Mouse (Mus musculus) NIH3T3 (cell line): ENCODE results near the gene Kcnj9.
A peak's percentile ranks its signal among the peaks of the same experiment; 100 is the strongest.

Experiments used
- DNase-seq: peaks from one replicate; pipeline ENCODE4 v3.0.0-alpha.2; 2012; ENCODE audit warnings: low read depth

Gene Kcnj9

DNA sequence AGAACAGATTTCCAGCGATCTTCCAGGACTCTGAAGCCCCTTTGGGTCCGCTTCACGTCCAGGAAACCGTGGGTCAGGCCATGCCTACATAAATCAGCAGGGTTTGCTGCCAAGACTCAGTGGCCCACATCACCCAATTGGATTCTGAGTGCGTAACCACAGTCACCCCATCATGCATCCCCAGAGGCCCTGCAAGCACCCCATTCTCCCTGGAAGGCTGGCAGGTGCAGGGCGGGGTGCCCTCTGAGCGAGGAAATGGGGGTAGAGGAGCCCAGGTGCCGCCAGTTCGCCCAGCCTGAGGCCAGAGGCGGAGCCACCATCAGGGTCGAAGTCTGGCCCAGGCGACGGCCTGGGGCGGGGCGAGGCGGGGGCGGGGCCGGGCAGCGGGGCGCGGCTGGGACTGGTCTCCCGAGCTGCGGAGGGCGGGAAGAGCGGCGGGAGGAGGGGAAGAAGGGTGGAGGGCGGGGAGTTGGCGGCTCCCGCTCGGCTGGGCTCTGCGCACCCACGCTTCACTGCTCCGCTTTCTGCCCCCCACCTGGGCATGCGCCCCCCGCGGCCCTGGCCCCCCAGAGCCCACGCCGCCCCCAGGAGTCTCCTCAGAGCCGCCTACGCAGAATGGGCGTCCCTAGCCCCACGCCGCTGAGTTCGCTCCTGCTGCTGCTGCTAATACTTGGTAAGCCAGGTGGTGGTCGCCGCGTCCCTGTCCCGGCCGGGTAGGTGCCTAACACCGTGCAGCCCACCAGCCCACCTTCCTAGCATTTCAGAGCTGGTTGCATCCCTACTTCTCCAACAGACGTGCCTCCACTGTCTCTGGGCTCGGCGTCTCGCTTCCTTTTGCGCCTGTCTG, 17.0 kb downstream of the Kcnj9 start:
- DNase-seq = peak; percentile 92

DNA sequence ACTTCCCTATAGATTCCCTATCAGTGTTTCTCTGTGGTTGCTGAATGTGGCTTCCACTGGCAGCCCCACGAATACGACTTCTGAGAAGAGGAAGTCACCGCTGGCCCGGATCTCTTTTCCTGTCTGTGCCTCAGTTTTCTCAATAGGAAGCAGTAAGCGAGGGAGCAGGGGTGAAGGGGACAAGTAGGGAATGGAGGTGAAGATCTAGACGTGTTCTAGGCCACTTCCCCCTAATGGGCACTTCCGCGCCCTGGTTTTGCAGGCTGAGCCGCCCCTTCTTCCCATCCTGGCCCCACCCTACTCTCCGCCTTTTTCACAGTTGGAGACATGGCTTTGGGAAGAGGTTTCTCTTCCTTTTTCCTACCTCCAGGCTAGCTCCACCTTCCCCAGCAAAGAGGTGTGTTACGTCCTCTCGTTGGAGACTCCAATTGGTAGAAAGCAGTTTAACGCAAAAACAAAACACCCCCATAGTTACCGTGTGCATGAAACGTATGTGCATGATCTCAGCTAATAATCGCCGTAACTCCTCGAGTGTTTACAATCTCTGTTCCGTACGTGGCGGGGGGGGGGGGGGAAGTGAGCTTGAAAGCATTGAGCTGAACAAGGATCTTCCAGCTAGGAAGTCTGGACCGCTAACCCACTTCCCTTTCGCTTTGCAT, 17.7 kb downstream of the Kcnj9 start:
- DNase-seq = peak; percentile 82

DNA sequence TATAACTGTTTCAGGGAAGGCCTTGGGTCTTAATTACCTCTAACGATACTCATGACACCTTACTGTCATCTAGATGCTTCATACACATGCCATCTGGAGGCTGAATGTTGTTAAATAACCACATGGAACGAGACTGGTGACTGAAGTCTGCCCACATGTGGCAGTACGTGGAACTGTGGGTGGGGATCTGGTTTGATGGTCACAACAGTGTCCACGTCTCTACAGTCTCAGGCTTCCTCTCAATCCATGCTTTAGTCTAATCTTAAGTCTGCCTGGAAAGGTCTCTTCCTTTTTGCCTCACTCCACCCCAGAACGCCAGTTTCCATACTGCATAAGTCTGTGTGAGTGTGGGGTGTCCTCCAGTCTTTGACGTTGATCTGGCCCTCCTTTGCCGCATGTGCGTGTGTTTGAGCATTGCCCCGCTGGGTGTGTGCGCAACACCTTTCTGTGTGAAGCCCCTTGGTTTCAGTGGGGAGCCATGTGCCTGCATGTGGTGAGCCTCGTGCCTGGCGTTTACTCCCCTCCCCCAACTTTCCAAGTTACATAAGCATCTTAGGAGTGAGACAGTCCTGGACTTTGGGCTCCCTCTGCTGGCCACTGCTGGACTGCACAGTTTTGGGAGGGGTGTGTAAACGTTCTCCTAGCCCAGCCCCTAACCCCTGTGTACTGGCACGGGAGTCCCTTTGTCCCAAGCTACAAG, 19.3 kb downstream of the Kcnj9 start:
- DNase-seq = peak; percentile 99

DNA sequence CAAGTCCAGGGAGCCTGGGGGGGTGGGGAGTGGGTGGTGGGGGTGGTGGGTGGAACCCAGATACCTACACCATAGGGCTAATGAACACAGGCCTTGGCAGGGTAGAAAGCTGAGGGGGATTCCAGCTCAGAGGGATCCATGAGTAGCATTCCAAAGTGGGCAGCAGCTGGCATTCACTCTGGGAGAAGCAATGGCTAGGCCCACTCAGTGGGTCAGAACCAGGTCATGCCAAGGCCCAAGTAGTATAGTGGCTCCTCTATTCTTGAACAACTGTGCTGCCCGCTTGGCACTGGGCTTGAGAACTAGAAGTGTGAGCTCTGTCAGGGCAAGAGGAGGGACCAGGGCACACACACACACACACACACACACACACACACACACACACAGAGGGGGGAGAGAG, 20.7 kb downstream of the Kcnj9 start:
- no peak for DNase-seq

DNA sequence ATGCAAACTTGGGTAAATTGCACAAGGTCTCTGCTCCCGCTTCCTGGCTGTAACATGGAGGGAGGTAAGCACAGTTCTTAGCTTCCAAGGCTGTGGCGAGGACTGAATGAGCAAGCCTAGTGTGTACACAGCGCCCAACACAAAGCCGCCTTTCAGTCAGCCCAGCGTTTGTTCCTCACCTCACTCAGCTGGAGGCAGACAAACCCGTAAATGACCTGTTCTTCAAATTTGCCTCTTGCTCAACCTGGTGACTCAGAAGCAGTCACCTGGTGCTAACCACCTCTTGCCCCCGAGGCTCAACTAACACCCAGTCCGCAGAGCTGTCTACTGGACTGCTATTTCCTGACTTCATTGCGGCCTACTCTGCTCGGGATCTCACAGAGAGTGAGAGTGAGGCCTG, 21.2 kb downstream of the Kcnj9 start:
- peak; percentile 58 for DNase-seq

DNA sequence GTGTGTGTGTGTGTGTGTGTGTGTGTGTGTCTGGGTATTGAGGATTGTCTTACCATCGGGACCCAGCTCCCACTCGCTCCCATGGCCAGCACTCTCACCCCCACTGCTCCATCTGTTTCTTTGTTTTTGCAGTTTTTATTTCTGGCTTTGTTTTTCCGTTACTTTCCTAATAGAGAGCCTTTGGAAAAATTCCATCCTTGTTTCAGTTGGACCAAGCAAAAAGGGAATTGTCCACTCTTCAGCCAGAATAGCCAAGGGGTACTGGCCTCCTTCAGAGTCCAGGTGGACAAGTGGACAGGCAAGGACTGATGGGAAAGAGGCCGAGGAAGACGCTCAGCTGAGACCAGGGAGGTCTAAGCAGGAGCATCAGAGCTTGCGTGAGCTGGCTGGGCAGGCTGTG, 22.2 kb downstream of the Kcnj9 start:
- DNase-seq = no peak

DNA sequence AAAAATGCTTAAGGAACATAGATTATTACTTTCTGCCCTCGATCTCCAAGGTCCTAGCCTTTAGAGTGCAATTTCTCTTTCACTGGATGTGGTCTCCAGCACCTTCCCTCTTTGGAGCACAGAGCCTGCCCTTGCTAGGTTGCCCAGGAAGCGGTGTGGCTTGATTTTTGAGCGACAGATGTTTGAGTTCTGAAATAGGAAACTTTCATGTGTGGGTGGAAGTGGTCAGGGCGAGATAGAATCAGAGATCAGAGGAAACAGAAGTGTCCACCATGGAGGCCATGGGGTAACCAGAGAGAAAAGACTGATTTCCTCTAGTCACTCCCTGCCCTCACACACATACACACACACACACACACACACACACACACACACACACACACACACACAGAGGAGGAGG, 22.9 kb downstream of the Kcnj9 start:
- no peak for DNase-seq

DNA sequence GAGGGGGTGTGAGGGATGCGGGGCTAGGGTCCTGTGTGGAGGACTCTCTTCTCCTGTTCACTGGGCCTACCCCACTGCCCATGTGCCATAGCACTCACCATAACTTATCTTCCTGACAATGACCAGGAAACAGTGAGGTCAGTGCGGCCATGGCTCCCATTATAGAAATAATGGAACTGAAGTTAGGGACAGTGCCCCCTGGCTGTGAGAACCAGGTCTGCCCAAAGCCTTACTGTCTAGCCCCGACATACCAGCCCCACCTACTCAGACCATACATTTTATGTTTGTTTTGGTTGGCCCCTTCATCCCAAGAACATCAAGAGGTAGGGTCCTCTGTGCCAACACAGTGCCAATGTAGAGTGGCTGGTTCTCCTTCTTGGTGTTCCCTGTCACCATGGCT, 23.5 kb downstream of the Kcnj9 start:
- DNase-seq = no peak

DNA sequence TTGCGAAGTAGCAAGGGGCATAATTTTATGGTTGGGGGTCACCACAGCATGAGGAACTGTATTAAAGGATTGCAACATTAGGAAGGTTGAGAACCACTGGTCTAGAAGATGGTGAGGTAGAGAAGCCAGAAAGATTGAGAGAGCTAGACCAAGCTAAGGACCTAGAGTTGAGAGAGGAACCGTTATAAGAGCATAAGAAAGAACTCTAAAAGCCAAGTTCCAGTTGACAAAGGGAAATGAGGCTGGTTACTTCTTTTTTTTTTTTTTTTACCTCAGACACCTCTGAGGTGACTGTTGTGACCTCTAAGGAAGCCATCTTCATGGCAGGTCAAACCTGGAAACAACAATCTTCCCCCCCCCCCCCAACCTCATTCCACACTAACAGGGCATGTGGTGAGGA, 24.0 kb downstream of the Kcnj9 start:
- no peak for DNase-seq

DNA sequence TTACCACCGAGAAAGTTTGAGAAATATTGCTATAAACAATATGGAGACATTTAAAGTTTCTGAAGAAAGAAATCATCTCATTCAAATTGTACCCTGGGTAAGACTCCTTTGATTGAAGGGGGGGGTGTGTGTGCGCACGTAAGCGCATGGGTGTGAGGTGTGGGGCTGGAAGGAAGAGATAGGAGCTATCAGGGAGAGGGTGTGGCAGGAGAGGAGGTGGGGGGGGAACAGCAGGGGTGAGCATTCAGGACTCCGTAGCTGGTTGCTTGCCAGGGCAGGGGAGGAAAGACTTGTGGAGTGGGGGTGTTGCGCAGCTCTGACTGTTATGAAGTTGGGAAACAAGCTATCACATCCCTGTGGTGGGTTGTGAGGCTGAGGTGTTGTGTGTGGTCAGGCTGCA, 24.7 kb downstream of the Kcnj9 start:
- no peak for DNase-seq

DNA sequence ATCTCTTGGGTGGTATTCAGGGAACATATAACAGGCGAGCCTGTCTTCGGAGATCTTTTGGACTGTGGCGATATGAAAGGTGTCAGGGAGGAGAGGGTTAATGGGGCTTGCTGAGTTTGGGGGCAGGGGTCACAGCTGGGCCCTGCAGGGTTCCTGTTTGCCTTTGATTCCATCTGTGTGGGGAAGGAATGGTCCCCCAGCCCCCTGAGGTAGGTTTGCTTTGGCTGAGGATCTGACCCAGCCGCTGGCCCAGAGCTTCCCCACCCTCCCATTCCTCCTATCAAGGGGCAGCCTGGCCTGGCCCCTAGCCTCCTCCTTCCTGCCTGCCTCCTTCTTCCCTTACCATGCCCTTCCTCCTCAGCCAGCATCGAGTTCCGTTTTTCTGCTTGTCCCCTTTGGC, 26.3 kb downstream of the Kcnj9 start:
- no peak for DNase-seq

DNA sequence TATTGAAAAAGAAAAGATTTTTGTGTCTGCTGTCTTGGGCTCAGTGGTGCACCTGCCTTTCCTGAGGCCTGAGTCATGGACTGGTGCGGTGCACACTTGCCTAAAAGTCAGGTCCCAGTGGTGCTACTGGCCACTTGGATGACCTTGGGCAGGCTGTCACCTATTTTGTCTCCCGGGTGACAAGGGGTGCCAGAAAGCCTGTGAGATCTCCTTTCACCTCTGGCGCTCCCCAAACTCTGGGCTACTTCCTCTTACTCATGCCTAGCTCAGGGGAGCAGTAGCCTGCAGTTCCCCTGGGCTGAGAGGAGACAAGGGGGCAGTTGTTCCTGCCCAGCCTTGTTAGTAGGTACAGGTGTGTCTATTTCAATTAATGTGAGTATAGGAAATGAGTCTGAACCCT, 26.8 kb downstream of the Kcnj9 start:
- no peak for DNase-seq

DNA sequence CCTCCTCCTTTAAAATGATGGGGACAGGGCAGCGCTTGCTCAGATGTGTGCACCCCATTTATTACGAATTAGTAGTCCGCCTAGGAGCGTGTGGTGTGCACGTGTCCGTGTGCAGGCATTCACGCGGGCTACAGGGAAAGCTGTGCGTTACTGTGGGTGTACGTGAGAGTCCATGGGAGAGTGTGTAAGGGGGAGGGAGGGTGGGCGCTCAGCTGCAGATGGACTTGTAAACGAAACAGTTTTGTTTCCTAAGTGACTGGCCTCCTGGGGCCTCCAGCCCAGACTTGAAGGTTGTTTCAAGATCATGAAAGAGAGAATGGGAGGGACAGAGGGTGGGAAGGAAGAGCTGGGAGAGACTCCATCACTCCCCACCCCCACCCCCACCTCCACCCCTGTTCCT, 27.9 kb downstream of the Kcnj9 start:
- DNase-seq = peak; percentile 22

DNA sequence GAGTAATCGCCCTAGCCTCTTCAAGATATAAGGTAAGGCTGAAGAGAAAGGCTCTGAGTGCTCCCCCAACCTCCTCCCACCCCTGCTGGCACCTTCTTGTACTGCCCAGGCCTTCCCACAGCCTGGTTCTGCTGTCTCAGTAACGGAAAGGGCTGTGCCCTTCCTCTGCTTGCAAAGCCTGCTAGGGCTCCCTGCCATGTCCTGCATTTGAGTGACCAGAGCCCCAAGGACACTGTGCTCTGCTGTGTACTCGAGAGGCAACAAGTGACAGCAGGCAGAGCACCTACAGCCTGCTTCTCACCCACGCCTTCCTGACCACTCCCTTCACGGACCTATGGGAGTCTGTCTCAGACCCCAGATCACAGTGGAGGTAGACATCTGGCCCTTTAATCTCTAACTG, 28.9 kb downstream of the Kcnj9 start:
- peak; percentile 24 for DNase-seq

DNA sequence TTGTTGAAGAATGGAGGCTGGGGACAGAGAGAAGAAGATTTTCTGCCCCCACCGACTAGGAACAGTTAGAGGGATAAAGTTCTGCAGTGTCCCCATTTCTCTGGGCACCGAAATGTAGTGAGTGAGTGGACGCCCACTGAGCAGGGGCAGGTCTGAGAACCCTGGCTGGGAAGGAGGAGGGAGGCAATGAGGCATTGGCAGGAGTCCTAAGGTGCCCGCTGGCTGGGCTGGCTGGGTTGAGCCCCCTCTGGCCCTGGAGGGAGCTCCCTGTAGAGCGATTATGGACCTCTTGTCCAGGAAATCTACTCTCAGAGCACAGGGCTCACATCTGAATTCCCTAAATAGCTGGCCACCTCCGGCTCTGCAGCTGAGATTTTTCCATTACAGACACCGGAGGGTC, 29.6 kb downstream of the Kcnj9 start:
- no peak for DNase-seq

DNA sequence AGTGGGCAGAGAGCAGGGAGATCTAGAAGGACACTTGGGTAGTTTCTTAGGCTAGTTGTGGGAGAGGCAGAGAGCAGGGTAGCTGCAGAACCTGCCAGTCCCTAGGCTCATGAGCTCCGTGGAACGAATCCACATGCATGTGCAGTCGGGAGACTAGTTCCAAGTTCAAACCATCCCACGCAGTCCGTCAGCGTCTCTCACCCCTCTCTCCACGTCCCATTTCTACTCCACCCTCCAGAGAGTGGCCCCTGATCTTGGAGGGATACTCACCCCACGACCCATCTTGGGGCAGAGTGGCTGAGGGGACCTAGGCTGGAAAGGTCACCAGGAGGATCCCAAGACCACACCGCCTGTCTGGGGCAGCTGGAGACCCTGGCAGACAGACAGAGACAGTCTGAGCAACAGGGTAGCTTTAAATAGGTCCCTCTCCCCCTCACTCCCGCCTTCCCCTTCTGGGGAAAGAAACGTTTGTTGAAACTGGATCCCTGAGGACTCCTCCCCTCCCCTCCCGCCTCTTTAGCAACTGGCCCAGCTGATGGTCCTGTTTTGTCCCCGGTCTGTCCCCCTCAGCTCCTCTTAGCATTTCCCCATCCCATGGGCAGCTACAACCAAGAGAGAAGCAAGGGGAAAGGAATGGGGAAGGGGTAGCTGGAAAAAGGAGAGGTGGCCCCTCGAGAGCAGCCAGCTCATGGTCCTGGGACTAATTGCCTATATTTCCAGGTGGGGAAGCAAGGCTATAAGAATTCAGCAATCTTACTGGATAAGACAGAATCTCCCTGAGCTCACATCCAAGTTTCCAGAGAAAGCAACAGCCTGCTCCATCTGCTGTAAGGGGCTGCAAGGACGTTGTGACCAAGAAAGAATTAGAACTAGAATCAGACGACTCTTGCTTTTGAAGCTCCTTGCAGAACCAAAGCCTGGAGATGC, 31.2 kb downstream of the Kcnj9 start, which contains the start of gene Atp1a2:
Gene Atp1a2 (minus strand): TSS at position 454 of the 927 bp plus-strand sequence.
- no peak for DNase-seq

DNA sequence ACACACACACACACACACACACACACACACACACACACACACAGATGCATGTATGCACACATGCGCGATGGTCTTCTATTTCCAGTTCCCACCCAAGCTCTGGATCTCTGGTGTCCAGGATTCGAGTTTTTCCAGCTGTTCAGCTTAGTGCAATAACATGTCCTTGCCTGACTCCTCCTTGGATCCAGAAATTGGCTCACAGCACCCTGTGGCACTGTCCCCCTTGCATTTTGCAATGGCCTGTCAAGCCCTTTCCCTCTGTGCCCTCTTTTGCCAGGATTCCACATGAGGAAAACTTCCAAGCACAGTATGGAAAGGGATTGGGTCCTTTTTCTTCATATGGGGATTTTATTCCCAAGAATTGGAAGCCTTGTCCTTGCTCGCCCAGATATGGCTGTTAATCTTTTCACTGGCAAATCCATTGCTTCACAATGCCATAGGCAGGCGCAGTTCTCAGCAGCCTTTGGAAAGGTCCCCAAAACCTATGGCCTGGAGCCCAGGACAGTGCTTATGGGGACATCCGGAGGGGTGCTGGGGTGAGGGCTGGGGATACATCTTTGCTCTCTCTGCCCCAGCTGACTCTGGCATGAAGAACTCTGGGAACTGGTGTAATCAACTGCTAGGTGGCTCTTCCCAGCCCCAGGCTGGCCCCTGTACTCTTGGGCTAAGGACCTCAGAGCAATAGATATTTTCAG, 32.2 kb downstream of the Kcnj9 start:
- DNase-seq = no peak

DNA sequence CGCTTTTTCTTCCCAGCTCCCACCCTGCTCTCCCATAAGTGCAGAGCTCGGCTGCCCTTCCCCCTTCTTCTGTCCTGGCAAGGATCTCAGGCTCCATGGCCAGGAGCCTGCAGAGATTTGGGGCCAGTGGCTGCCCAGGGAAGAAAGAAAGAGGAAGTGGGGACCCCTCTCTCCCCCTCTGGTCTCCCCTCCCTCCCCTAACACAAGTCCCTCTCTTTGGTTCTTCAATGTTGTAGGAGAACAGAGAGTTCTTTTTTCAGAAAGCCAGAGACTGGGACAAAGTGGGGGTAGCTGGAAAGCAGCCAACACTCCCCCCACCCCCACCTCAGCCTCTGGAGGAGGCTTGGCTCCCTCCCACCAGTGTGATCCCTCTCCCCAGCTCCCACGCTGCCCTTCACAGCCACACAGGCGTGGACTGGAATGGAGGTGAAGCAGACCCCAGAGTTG, 33.3 kb downstream of the Kcnj9 start:
- DNase-seq = no peak

DNA sequence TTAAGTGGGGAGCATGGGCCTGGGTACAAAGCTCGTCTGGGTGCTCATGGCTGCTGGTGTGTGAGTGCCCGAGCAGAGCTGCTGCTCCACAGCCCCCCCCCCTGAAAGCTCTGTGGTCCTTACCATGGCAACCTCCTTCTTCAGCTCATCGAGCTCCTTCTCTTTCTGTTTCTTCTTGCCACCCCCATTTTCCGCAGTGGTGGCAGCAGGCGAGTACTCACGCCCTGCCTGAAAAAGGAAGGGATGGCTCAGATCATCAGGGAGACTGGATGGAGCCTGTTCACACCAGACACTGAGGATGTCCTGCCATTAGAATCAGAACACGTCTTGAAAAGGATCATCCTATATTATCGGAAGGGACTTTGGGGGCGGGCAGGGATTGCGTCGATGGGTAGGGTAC, 35.7 kb downstream of the Kcnj9 start:
- no peak for DNase-seq

DNA sequence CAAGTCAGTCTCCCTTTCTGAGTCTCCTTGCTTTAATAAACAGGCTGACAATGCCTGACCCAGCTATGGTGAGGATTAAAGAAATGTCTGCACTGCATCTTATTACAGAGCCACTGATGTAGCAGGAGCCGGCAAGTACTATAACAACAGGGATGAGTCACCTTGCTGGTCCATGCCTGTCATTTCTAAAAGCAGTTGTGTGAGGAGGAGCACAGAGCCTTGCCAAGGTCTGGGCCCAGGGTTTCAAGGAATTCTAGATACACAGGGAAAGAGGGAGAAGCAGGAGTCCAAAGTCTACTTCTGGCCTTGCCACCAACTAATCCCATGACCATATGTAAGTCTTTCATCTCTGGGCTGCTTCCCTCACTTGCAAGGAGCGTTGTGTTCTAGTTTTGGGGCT, 36.2 kb downstream of the Kcnj9 start:
- no peak for DNase-seq

DNA sequence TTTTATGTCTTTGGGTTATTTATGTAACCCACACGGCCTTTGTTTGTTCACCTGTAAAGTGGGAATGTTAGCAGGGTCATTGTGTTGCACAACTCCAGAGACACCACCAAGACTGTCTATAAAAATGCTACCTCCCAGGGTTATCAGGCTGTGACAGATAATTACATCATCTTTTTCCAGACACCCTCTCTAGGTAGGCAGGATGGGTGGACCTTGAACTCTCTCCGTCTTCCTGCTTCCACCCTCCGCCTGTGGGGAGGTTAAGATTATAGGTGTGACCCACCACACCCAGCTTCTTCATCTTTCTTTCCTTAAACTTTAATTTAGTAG, 39.5 kb downstream of the Kcnj9 start:
- DNase-seq = no peak
